Mouse (Mus musculus): ENCODE measurements around the gene Leng8. TPM values are rescaled to one million over a fixed set of nuclear protein-coding genes. Genes with fewer than 3 reads are reported as not detected.

Gene Leng8
- polyA plus RNA-seq (2014; fragmentation: Nextera tagmentation; extraction: Ambion mirVana): 27.0 and 43.6 TPM in 2 replicates

GRCm38 (mm10) chr7:4136771-4137531 is at the start of gene Leng8:
Leng8 (plus strand) TSS chr7:4137039.
- ATAC-seq (ENCODE audit: insufficient number of reproducible peaks, insufficient read depth, low FRiP score, low read depth): peak; percentile 98
- H3K36me3 ChIP-seq (ENCODE audit: control insufficient read depth, insufficient read depth, low read length): peaks cover 42% of the 10 kb centered on the region
- no peaks in the 10 kb centered on the region for H3K27me3 ChIP-seq (ENCODE audit: control insufficient read depth, insufficient read depth, low read length)
- H3K4me1 ChIP-seq (ENCODE audit: control insufficient read depth in 2 of 2, insufficient read depth in 2 of 2, low read length in 2 of 2): peaks cover 0 to 14% of the 10 kb centered on the region in 2 experiments; a peak in 3 of 4 replicates
- peak within 1 kb of the TSS; percentile 91 for H3K9ac ChIP-seq (ENCODE audit: low read length)
- peak within 1 kb of the TSS; percentile 78 to 93 for H3K4me3 ChIP-seq (ENCODE audit: control insufficient read depth in 1 of 2, insufficient read depth in 1 of 2, low read depth in 1 of 2, low read length in 2 of 2)
- no peaks in the 10 kb centered on the region for H3K9me3 ChIP-seq (ENCODE audit: control insufficient read depth, low read length)
- H3K4me2 ChIP-seq (ENCODE audit: low read length): peak within 1 kb of the TSS; percentile 95
- peak within 1 kb of the TSS; percentile 91 for H3K27ac ChIP-seq (replicated peaks in 1 of 2; ENCODE audit: control insufficient read depth in 1 of 2, insufficient read depth in 1 of 2, low read depth in 2 of 2, low read length in 2 of 2)
- whole genome bisulfite sequencing: under 1% methylated on average over 64 of the region's 78 CpGs

- ATAC-seq (ENCODE audit: insufficient number of reproducible peaks, insufficient read depth, low FRiP score, low read depth): no peak
- H3K4me1 ChIP-seq (ENCODE audit: control insufficient read depth in 2 of 2, insufficient read depth in 2 of 2, low read length in 2 of 2): 0 out of 4 replicates have a peak, but pooled peaks cover 0 to 2% of the 10 kb centered on the region in 2 experiments
- 66% methylated on average over 4 of the region's 4 CpGs for WGBS
Measured at GRCm38 (mm10) chr7:4087238-4087895, 49.5 kb upstream of the Leng8 start.

GRCm38 (mm10) chr7:4087896-4088480 is 48.9 kb upstream of the Leng8 start:
- no peak overlapping the region for H3K27ac ChIP-seq (replicated peaks in 1 of 2; ENCODE audit: control insufficient read depth in 1 of 2, insufficient read depth in 1 of 2, low read depth in 2 of 2, low read length in 2 of 2)
- WGBS: 70% methylated on average over 6 of the region's 6 CpGs
- no peak overlapping the region for H3K4me2 ChIP-seq (ENCODE audit: low read length)
- no peaks in the 10 kb centered on the region for H3K27me3 ChIP-seq (ENCODE audit: control insufficient read depth, insufficient read depth, low read length)
- ATAC-seq (ENCODE audit: insufficient number of reproducible peaks, insufficient read depth, low FRiP score, low read depth): no peak
- no peak overlapping the region for H3K9ac ChIP-seq (ENCODE audit: low read length)
- no peaks in the 10 kb centered on the region for H3K36me3 ChIP-seq (ENCODE audit: control insufficient read depth, insufficient read depth, low read length)
- no peaks in the 10 kb centered on the region for H3K9me3 ChIP-seq (ENCODE audit: control insufficient read depth, low read length)
- H3K4me1 ChIP-seq (ENCODE audit: control insufficient read depth in 2 of 2, insufficient read depth in 2 of 2, low read length in 2 of 2): 0 out of 4 replicates have a peak, but pooled peaks cover 0 to 2% of the 10 kb centered on the region in 2 experiments
- H3K4me3 ChIP-seq (ENCODE audit: control insufficient read depth in 1 of 2, insufficient read depth in 1 of 2, low read depth in 1 of 2, low read length in 2 of 2): no peak overlapping the region

More at GRCm38 (mm10) chr7:4087238-4087895, 49.5 kb upstream of the Leng8 start:
- Histone ChIP-seq H3K9me3 (ENCODE audit: control insufficient read depth, low read length) (no peaks in the 10 kb centered on the region), H3K27me3 (ENCODE audit: control insufficient read depth, insufficient read depth, low read length) (no peaks in the 10 kb centered on the region), H3K27ac (replicated peaks in 1 of 2; ENCODE audit: control insufficient read depth in 1 of 2, insufficient read depth in 1 of 2, low read depth in 2 of 2, low read length in 2 of 2) (no peak overlapping the region), H3K4me3 (ENCODE audit: control insufficient read depth in 1 of 2, insufficient read depth in 1 of 2, low read depth in 1 of 2, low read length in 2 of 2) (no peak overlapping the region), H3K9ac (ENCODE audit: low read length) (no peak overlapping the region), H3K36me3 (ENCODE audit: control insufficient read depth, insufficient read depth, low read length) (no peaks in the 10 kb centered on the region), H3K4me2 (ENCODE audit: low read length) (no peak overlapping the region)

GRCm38 (mm10) chr7:4088679-4089078 is 48.2 kb upstream of the Leng8 start:
- H3K27ac ChIP-seq (replicated peaks in 1 of 2; ENCODE audit: control insufficient read depth in 1 of 2, insufficient read depth in 1 of 2, low read depth in 2 of 2, low read length in 2 of 2): no peak overlapping the region
- H3K4me1 ChIP-seq (ENCODE audit: control insufficient read depth in 2 of 2, insufficient read depth in 2 of 2, low read length in 2 of 2): 0 out of 4 replicates have a peak, but pooled peaks cover 0 to 2% of the 10 kb centered on the region in 2 experiments
- H3K27me3 ChIP-seq (ENCODE audit: control insufficient read depth, insufficient read depth, low read length): no peaks in the 10 kb centered on the region
- H3K36me3 ChIP-seq (ENCODE audit: control insufficient read depth, insufficient read depth, low read length): no peaks in the 10 kb centered on the region
- ATAC-seq (ENCODE audit: insufficient number of reproducible peaks, insufficient read depth, low FRiP score, low read depth): no peak
- no peaks in the 10 kb centered on the region for H3K9me3 ChIP-seq (ENCODE audit: control insufficient read depth, low read length)
- H3K4me3 ChIP-seq (ENCODE audit: control insufficient read depth in 1 of 2, insufficient read depth in 1 of 2, low read depth in 1 of 2, low read length in 2 of 2): no peak overlapping the region
- 68% methylated on average over 2 of the region's 2 CpGs for whole genome bisulfite sequencing
- no peak overlapping the region for H3K9ac ChIP-seq (ENCODE audit: low read length)
- H3K4me2 ChIP-seq (ENCODE audit: low read length): no peak overlapping the region

GRCm38 (mm10) chr7:4091170-4091569 is 45.7 kb upstream of the Leng8 start:
- no peak overlapping the region for H3K4me3 ChIP-seq (ENCODE audit: control insufficient read depth in 1 of 2, insufficient read depth in 1 of 2, low read depth in 1 of 2, low read length in 2 of 2)
- no peak overlapping the region for H3K27ac ChIP-seq (replicated peaks in 1 of 2; ENCODE audit: control insufficient read depth in 1 of 2, insufficient read depth in 1 of 2, low read depth in 2 of 2, low read length in 2 of 2)
- ATAC-seq (ENCODE audit: insufficient number of reproducible peaks, insufficient read depth, low FRiP score, low read depth): no peak
- WGBS: 15% methylated on average over 8 of the region's 8 CpGs
- no peaks in the 10 kb centered on the region for H3K36me3 ChIP-seq (ENCODE audit: control insufficient read depth, insufficient read depth, low read length)
- no peak overlapping the region for H3K4me2 ChIP-seq (ENCODE audit: low read length)
- H3K9ac ChIP-seq (ENCODE audit: low read length): no peak overlapping the region
- H3K27me3 ChIP-seq (ENCODE audit: control insufficient read depth, insufficient read depth, low read length): no peaks in the 10 kb centered on the region
- 0 out of 4 replicates have a peak, but pooled peaks cover 0 to 2% of the 10 kb centered on the region in 2 experiments for H3K4me1 ChIP-seq (ENCODE audit: control insufficient read depth in 2 of 2, insufficient read depth in 2 of 2, low read length in 2 of 2)
- no peaks in the 10 kb centered on the region for H3K9me3 ChIP-seq (ENCODE audit: control insufficient read depth, low read length)

GRCm38 (mm10) chr7:4098301-4098700 is 38.5 kb upstream of the Leng8 start:
- H3K27ac ChIP-seq (replicated peaks in 1 of 2; ENCODE audit: control insufficient read depth in 1 of 2, insufficient read depth in 1 of 2, low read depth in 2 of 2, low read length in 2 of 2): no peak overlapping the region
- no peaks in the 10 kb centered on the region for H3K9me3 ChIP-seq (ENCODE audit: control insufficient read depth, low read length)
- ATAC-seq (ENCODE audit: insufficient number of reproducible peaks, insufficient read depth, low FRiP score, low read depth): no peak
- H3K4me2 ChIP-seq (ENCODE audit: low read length): no peak overlapping the region
- no peak overlapping the region for H3K4me3 ChIP-seq (ENCODE audit: control insufficient read depth in 1 of 2, insufficient read depth in 1 of 2, low read depth in 1 of 2, low read length in 2 of 2)
- no peaks in the 10 kb centered on the region for H3K36me3 ChIP-seq (ENCODE audit: control insufficient read depth, insufficient read depth, low read length)
- H3K27me3 ChIP-seq (ENCODE audit: control insufficient read depth, insufficient read depth, low read length): no peaks in the 10 kb centered on the region
- H3K4me1 ChIP-seq (ENCODE audit: control insufficient read depth in 2 of 2, insufficient read depth in 2 of 2, low read length in 2 of 2): no peaks in the 10 kb centered on the region
- no peak overlapping the region for H3K9ac ChIP-seq (ENCODE audit: low read length)
- WGBS: 78% methylated on average over 2 of the region's 2 CpGs

GRCm38 (mm10) chr7:4098832-4099231 is 38.0 kb upstream of the Leng8 start:
- ATAC-seq (ENCODE audit: insufficient number of reproducible peaks, insufficient read depth, low FRiP score, low read depth): no peak
- H3K4me1 ChIP-seq (ENCODE audit: control insufficient read depth in 2 of 2, insufficient read depth in 2 of 2, low read length in 2 of 2): no peaks in the 10 kb centered on the region
- H3K9ac ChIP-seq (ENCODE audit: low read length): no peak overlapping the region
- no peak overlapping the region for H3K4me3 ChIP-seq (ENCODE audit: control insufficient read depth in 1 of 2, insufficient read depth in 1 of 2, low read depth in 1 of 2, low read length in 2 of 2)
- WGBS: 61% methylated on average over 2 of the region's 2 CpGs
- no peaks in the 10 kb centered on the region for H3K9me3 ChIP-seq (ENCODE audit: control insufficient read depth, low read length)
- no peak overlapping the region for H3K4me2 ChIP-seq (ENCODE audit: low read length)
- no peaks in the 10 kb centered on the region for H3K36me3 ChIP-seq (ENCODE audit: control insufficient read depth, insufficient read depth, low read length)
- no peak overlapping the region for H3K27ac ChIP-seq (replicated peaks in 1 of 2; ENCODE audit: control insufficient read depth in 1 of 2, insufficient read depth in 1 of 2, low read depth in 2 of 2, low read length in 2 of 2)
- H3K27me3 ChIP-seq (ENCODE audit: control insufficient read depth, insufficient read depth, low read length): no peaks in the 10 kb centered on the region
